Mouse (Mus musculus) olfactory bulb, adult 2 months (tissue): Measurements from ENCODE around the gene Fndc7. TPM values are rescaled to one million over a fixed set of nuclear protein-coding genes. Genes with fewer than 3 reads are reported as not detected.

ENCODE experiments used
- H3K27ac ChIP-seq: fragments of 200-500 bp; 2 replicates; pipeline ENCODE4 v1.5.1; 2012; ENCODE audit warnings: low read depth, low read length; ENCODE audit not compliant: insufficient read depth
- H3K4me1 ChIP-seq: fragments of 200-500 bp; 2 replicates; pipeline ENCODE4 v1.6.1; 2012; ENCODE audit warnings: low read length; ENCODE audit not compliant: control insufficient read depth, insufficient read depth
- H3K4me3 ChIP-seq: fragments of 200-500 bp; 2 replicates; pipeline ENCODE4 v1.5.1; 2012; ENCODE audit warnings: mild to moderate bottlenecking, low read depth, low read length, moderate library complexity; ENCODE audit not compliant: insufficient read depth
- CTCF ChIP-seq: fragments of 200-500 bp; IDR thresholded peaks from 2 replicates; pipeline ENCODE4 v1.5.1; 2012; ENCODE audit warnings: low read depth, mild to moderate bottlenecking, low read length, moderate library complexity; ENCODE audit not compliant: insufficient read depth
- POLR2A ChIP-seq: fragments of 200-500 bp; IDR thresholded peaks from 2 replicates; pipeline ENCODE4 v1.6.1; 2012; ENCODE audit warnings: mild to moderate bottlenecking, low read depth, low read length, moderate library complexity; ENCODE audit not compliant: insufficient read depth
- WGBS: fragments of 180-500 bp; shearing (Covaris S2); methylation state at CpG from one replicate; pipeline ENCODE4 v1.1.7; 2018; 5-methylcytosine and 5-hydroxymethylcytosine counted together
- polyA plus RNA-seq: library from polyadenylated mRNA; stranded (reverse); fragments of >200 nt; gene quantifications from 2 replicates; pipeline ENCODE4 v1.2.4, GENCODE M21; 2012; ENCODE audit warnings: low replicate concordance; ENCODE audit not compliant: missing spikeins, insufficient read depth, insufficient read length

The Fndc7 gene
- polyA plus RNA-seq, result not detected in 2 replicates

GRCm38 (mm10) chr3:108889908-108890307 lies at the start of gene Fndc7:
Gene Fndc7 (minus strand): TSS chr3:108890008.
- TF ChIP-seq POLR2A (no peak), CTCF (no peak)
- H3K4me1 ChIP-seq, result no peaks in the 10 kb centered on the region
- no peak within 1 kb of the TSS for H3K27ac ChIP-seq
- 94% methylated on average over 1 of the region's 1 CpGs for WGBS
- no peak within 1 kb of the TSS for H3K4me3 ChIP-seq

GRCm38 (mm10) chr3:108939573-108939972 lies 49.8 kb upstream of the Fndc7 start, which contains the start of gene Henmt1:
Gene Henmt1 (plus strand): TSS chr3:108939873.
- WGBS, result 79% methylated on average over 5 of the region's 5 CpGs
- peak within 1 kb of the TSS; percentile 34 for H3K4me3 ChIP-seq
- 0 out of 2 replicates have a peak within 1 kb of the TSS, but pooled peaks have one; percentile 3 for H3K27ac ChIP-seq
- TF ChIP-seq CTCF, result no peak
- TF ChIP-seq POLR2A, result no peak
- H3K4me1 ChIP-seq, result peaks cover 5% of the 10 kb centered on the region; the same call in 1 of the 2 replicates

DNA sequence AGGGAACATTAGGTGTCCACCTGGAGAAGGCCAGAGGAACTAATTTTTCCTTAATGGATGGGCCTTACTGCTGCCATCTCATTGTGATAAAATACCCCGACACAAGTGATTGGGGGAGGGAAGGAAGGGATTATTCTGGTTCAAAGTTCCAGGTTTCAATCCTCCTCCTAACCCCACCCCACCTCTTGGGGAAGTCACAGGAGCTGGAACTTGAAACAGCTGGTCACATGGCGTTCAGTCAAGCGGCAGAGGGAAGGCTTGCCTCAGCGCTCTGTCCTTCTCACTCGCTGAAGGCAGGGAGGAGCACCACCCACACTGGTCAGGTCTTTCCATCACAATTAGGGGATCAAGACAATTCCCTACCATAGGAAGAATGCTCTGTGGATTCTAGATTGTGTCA lies 48.9 kb upstream of the Fndc7 start:
- no peak overlapping the region for H3K27ac ChIP-seq
- TF ChIP-seq POLR2A (no peak), CTCF (no peak)
- peaks cover 5% of the 10 kb centered on the region; the same call in 1 of the 2 replicates for H3K4me1 ChIP-seq
- 91% methylated on average over 5 of the region's 5 CpGs for WGBS
- H3K4me3 ChIP-seq, result no peak overlapping the region

- Histone ChIP-seq H3K27ac (no peak overlapping the region), H3K4me3 (no peak overlapping the region), H3K4me1 (no peaks in the 10 kb centered on the region)
- WGBS, result 97% methylated on average over 6 of the region's 6 CpGs
- TF ChIP-seq CTCF (no peak), POLR2A (no peak)
Observed at GRCm38 (mm10) chr3:108933557-108933956, 43.7 kb upstream of the Fndc7 start.

DNA sequence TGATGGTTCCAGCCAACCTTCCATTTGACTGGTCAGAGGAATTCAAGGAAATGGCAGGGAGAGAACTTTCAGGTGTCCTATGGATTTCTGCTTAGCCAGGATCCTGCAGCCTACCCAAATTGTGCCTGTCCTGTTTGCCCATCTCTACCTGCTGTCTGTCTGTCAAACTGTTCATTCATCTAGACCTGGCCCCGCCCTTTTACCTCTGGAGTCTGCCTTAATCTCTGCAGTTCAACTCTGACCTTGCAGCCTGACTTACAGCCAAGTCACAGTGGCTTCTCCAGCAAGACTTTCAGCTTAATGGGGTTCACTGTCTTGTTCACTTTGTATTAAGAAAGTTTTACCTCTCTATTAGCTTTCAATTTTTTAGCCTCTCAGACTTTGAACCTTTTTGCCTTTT lies 36.5 kb upstream of the Fndc7 start:
- H3K27ac ChIP-seq, result no peak overlapping the region
- no peaks in the 10 kb centered on the region for H3K4me1 ChIP-seq
- TF ChIP-seq POLR2A, result no peak
- TF ChIP-seq CTCF, result no peak
- H3K4me3 ChIP-seq, result no peak overlapping the region
- WGBS, result 89% methylated on average over 1 of the region's 1 CpGs

DNA sequence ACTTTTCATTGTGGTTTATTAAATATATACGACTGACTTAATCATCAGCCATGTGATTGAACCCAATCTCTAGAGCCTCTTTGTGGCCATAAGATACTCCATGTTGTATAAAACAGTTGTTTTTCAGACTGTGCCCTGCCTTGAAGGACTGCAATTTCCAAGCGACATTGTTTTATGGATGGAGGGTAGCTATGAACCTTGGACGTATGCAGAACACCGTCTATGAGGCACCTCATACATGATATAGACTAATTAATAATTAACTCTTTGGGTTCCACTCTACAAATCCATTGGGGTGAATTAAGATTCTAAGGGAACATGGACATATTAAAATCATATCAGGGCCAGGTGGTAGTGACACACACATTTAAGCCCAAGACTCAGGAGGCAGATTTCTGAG lies 35.9 kb upstream of the Fndc7 start:
- Histone ChIP-seq H3K4me1 (no peaks in the 10 kb centered on the region), H3K4me3 (no peak overlapping the region), H3K27ac (no peak overlapping the region)
- 92% methylated on average over 4 of the region's 4 CpGs for WGBS
- TF ChIP-seq POLR2A (no peak), CTCF (no peak)

- H3K4me3 ChIP-seq, result no peak overlapping the region
- no peak for TF ChIP-seq POLR2A
- no peak for TF ChIP-seq CTCF
- no peaks in the 10 kb centered on the region for H3K4me1 ChIP-seq
- 97% methylated on average over 1 of the region's 1 CpGs for WGBS
- H3K27ac ChIP-seq, result no peak overlapping the region
Observed at GRCm38 (mm10) chr3:108921822-108922221, 32.0 kb upstream of the Fndc7 start.

DNA sequence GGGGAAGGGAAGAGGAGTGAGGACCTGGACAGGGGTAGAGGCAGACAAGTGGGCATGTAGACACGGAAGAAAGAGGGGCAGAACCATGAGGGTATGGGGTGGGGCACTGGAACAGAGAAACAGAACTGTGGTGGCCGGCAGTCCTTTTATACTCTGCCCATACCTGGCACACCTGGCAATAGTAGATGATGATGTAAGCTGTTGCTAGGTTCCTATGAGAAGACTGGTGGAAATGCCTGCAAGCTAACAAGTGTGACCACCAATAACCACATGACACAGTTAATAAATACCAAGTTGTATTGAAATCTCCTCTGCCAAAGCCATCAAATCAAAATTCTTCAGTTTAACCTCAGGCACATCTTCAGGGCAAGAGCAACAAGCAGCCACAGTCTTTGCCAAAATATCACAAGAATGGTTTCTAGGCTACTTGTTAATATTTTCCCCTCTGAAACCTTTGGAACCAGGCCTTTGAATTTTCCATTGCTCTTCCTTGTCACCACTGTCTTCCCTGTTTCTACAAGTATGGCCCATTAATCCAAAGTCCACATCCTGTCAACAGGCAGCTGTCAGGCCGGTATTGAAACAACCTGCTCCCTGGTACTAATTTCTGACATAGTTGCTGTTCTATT lies 30.7 kb upstream of the Fndc7 start:
- H3K27ac ChIP-seq, result no peak overlapping the region
- H3K4me1 ChIP-seq, result no peaks in the 10 kb centered on the region
- 87% methylated on average over 3 of the region's 3 CpGs for WGBS
- no peak for TF ChIP-seq CTCF
- no peak for TF ChIP-seq POLR2A
- no peak overlapping the region for H3K4me3 ChIP-seq

DNA sequence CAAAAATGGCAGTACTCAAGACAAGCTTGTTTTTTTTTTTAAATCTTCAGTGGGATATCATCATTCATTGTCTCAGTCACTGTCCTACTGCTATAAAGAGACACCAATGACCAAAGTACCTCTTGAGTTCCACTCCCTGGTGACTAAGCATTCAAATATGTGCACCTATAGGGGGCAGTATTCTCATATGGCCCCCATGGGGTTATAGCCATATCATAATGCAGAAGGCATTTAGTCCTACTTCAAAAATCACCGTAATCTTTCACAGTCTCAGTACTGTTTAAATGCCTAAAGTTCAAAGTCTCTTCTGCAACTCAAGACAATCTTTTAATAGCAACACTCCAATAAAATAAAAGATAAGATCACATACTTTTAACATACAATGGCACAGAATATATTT lies 29.0 kb upstream of the Fndc7 start:
- Histone ChIP-seq H3K4me1 (no peaks in the 10 kb centered on the region), H3K27ac (no peak overlapping the region), H3K4me3 (no peak overlapping the region)
- TF ChIP-seq CTCF (no peak), POLR2A (no peak)
- WGBS, result 98% methylated on average over 1 of the region's 1 CpGs
